Mouse (Mus musculus) urinary bladder, postnatal 4 days (tissue): Measurements from ENCODE around the gene Gm4559.
"Not testable (repeated sequence)": the region's sequence is repeated elsewhere in the genome, so short reads cannot be mapped to it uniquely, and the experiment has no call there.

Source experiments
- DNase-seq, 2 experiments: peaks; one replicate each; pipeline ENCODE4 v3.0.0; 2021 to 2022; ENCODE audit warnings: low spot score in 2 of 2

The Gm4559 gene

DNA sequence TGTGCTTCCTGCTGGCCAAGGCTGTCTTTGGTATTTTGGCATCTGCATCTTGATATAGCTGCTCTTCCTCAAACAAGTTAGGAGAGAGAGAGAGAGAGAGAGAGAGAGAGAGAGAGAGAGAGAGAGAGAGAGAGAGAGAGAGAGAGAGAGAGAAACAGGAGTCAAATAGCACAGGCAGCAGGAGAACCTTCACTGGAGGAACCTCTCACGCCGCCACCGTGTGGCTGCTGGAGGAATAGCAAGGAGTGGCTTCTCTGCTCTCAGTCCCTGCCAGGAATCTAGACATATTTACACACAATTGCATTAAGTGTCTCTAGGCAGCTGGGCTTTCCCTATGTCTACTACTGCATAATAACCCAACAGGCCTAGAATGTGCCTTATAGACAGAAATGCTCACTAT is 4.0 kb upstream of the Gm4559 start:
- peak; percentile 53 to 80 for DNase-seq

DNA sequence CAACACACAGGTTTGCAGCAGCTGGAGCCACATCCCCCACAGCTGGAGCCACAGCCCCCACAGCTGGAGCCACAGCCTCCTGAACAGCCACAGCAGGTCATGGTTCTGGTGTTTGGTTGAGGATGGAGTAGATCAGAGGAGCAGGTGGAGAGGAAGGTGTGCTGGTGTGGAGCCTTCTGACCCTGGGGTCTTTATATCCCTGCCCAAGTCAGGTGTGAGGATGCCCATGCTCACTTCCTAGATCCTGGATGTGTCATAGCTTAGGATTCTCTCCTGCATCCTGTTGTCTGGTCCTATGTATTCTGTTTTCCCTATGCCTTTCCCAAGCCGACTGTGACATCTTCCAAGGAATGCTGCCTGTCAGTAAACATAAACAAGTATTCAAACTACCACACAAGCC is 15.9 kb downstream of the Gm4559 start, which contains the start of gene Gm2431:
Gene Gm2431, minus strand, starts transcription at position 101 of the 400 bp plus-strand sequence.
- not testable (repeated sequence) for DNase-seq

DNA sequence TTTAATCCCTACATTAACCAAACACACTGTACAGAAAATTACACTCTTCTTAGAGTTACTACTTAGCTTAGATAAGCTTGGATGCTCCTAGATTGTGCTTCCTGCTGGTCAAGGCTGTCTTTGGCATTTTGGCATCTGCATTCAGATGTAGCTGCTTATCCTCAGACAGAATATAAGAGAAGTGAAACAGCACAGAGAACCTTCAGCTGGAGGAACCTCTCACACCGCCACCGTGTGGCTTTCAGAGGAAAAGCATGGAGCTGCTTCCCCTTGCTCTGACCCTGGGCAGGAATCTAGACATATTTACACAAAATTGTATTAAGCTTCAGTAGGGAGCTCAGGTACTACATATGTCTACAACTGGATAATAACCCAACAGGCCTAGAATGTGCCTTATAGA is 18.6 kb downstream of the Gm4559 start:
- DNase-seq, result no peak

DNA sequence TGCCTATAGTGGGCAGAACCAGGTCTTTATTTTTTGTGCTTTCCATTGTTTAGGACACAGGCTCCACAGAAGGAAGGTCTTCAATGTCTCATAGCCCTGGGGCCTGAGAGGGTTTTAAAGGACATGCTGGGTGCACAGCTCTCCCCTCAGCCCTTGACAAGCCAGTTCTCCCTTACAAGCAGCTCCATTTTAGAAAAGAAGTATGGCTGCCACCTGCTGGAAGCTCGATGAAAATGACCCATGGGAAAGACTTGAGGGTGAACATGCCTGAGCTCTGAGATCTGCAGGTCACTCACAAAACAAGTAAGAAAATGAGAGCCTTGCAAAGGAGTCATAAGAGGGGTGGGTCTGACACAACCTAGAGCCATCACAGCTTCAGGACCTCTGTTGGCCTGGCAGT is 24.3 kb downstream of the Gm4559 start:
- DNase-seq, result no peak

DNA sequence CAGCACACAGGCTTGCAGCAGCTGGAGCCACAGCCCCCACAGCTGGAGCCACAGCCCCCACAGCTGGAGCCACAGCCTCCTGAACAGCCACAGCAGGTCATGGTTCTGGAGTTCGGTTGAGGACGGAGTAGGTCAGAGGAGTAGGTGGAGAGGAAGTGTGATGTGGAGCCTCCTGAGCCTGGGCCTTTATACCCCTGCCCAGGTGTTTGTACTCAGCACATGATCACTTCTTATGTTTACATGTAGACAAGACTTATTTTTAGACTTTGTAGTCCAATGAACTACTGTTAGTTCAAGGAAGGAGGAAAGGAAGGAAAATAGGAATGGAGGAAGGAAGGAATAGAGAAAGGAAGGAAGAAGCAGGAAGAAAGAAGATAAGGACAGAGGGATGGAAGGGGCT is 33.2 kb downstream of the Gm4559 start, which contains the start of gene Gm40460:
Gene Gm40460, minus strand, starts transcription at position 101 of the 400 bp plus-strand sequence.
- no peak for DNase-seq

DNA sequence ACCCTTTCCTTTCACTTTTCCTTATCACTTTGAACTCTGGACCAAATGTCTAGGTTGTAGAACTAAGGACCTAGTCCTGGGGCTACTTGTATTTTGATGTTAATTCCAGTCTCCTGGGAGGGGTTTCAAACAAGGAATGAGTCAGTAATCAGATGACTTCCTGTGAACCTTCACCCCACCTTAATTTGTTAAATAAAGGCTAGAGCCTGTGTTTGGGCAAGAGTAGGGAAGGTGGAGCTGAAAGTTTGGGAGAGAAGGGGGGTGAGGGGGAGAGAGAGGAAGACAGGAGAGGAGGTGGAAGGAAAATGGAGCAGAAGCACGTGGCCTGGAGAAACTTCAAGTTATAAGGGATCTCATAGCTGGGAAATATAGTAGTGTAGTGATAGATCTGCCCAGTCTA is 42.6 kb downstream of the Gm4559 start:
- no peak for DNase-seq

DNA sequence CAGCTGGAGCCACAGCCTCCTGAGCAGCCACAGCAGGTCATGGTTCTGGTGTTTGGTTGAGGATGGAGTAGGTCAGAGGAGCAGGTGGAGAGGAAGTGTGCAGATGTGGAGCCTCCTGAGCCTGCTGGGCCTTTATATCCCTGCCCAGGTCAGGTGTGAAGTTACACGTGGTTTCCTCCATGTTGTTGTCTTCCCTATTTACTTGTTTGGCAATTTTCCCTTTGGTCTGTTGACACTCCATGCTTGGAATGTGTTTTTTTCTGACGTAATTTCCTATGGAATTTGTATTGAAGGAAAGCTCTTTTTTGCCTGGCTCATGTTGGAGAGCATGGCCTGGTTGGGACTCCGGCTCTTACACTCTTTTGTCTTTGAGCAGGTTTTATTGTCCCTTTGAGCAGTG is 44.3 kb downstream of the Gm4559 start, which contains the start of gene Krtap5-5:
Gene Krtap5-5, minus strand, starts transcription at position 101 of the 400 bp plus-strand sequence.
- not testable (repeated sequence) for DNase-seq

DNA sequence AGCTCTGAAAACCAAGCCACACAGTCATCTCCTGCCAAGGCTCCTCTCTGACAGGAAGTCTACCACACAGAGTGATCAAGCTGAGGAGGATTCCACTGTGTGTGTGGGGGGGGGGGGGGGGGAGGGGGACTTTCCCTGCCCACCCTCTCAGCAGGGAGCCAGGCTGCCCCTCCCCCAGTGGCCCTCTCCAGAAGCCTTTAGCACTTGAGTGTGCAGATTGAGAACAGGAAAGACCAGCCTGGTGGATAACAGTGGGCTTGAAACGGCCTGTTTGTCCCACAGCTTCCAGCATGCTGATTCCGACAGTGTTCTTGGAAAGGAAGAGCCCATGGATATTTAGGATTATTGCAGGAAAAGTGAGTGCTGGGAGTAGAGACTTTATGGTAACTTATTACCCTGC is 49.6 kb downstream of the Gm4559 start:
- DNase-seq, result no peak
